ENCODE assay signal across 8 mouse cellular contexts in the genomic region with DNA sequence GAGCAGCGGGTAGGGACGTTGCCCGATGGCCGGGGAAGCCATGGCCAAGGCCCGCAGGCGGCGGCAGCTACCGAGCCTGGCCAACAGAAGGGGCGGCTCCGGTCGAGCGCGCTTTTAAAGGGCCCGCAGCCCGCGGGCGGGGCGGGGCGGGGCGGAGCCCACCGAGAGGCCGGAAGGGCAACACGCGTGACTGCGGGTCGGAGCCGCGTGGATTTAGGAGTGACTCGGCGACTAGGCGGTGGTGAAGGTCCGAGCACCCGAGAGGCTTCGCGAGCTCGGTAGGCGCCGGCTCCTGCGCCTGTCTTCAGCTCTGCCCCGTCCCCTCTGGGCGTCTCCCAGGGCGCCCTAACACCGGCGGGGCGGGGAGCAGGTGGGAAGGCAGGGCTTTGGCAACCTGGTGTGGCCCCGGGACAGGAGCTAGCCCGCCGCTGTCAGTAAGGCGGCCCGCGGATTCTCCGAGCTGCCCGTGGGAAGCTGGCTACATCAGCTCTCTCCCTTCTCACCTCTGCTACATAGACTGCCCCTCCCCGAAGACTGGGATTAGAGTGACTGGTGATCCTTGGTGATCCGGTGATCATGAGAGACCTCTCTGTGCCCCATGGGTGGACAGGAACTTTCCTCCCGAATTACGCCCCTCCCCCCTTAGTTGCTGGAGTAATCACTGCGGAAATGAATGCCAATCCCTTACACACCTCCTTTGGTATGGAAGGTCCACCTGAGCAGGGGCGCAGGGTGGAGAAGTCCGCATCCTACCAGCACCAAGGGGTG. TPM values are rescaled to one million over a fixed set of nuclear protein-coding genes. Genes with fewer than 3 reads are reported as not detected.
A peak's percentile ranks its signal among the peaks of the same experiment; 100 is the strongest.
DNase-seq lines count a peak whose midpoint lies in the region; ATAC-seq and TF ChIP-seq lines count a peak whose summit lies in the region.

A gene (minus strand): TSS at position 170 of the 768 bp plus-strand sequence.

- peak within 1 kb of the TSS; percentile 79 to 87 for H3K4me3 ChIP-seq in ES-E14 (ENCODE audit: insufficient read depth in 1 of 2, low read depth in 1 of 2, low read length in 2 of 2, poor library complexity in 1 of 2, severe bottlenecking in 1 of 2)
- peak within 1 kb of the TSS; percentile 60 for H3K4me3 ChIP-seq in cerebellum, adult 2 months (replicated peaks; ENCODE audit: insufficient read depth, low read depth, low read length)
- peak within 1 kb of the TSS; percentile 73 for H3K4me3 ChIP-seq in lung, embryonic 16.5 days (ENCODE audit: low read length)

- in situ Hi-C loops in ES-E14 (cut with MboI; ENCODE audit: low sequenced_read_pairs in 2 of 2, unreplicated experiment in 2 of 2) = no loop called here

- peak; percentile 28 for ATAC-seq in frontal cortex, adult (ENCODE audit: low TSS enrichment)
- ATAC-seq in hematopoietic stem cell, adult 5-6 weeks (replicated peaks in 1 of 2; ENCODE audit: insufficient read depth in 1 of 2, low FRiP score in 2 of 2, low TSS enrichment in 1 of 2, low read depth in 1 of 2, poor library complexity in 2 of 2, severe bottlenecking in 2 of 2) = peak in 1 of 2 experiments; percentile 44; a peak in 2 of 4 replicates
- ATAC-seq in lung, embryonic 16.5 days (ENCODE audit: low read depth) = peak; percentile 65

- TF ChIP-seq POLR2A in cerebellum, adult 2 months (IDR thresholded peaks at IDR 0.05; ENCODE audit: borderline replicate concordance, insufficient read depth, low read length) = peak; percentile 68

- no peak within 1 kb of the TSS for H3K27ac ChIP-seq in ES-E14 (ENCODE audit: insufficient read depth, low read depth, low read length, poor library complexity, severe bottlenecking)
- peak within 1 kb of the TSS; percentile 27 for H3K27ac ChIP-seq in cerebellum, adult 2 months (ENCODE audit: insufficient read depth, low read length)
- no peak within 1 kb of the TSS for H3K27ac ChIP-seq in lung, embryonic 16.5 days (ENCODE audit: low read length)

- no peaks in the 10 kb centered on the region for H3K36me3 ChIP-seq in ES-E14 (ENCODE audit: control insufficient read depth, insufficient read depth, low read length, poor library complexity, severe bottlenecking)
- no peaks in the 10 kb centered on the region for H3K36me3 ChIP-seq in lung, embryonic 16.5 days (ENCODE audit: control insufficient read depth, insufficient read depth, low read length)

- no peaks in the 10 kb centered on the region for H3K9me3 ChIP-seq in ES-E14 (ENCODE audit: control insufficient read depth, insufficient read depth, low read depth, low read length)
- no peaks in the 10 kb centered on the region for H3K9me3 ChIP-seq in lung, embryonic 16.5 days (ENCODE audit: control insufficient read depth, low read length)

- peak within 1 kb of the TSS; percentile 62 for H3K9ac ChIP-seq in ES-E14 (ENCODE audit: insufficient read depth, low read depth, low read length, poor library complexity, severe bottlenecking)
- peak within 1 kb of the TSS; percentile 75 for H3K9ac ChIP-seq in lung, embryonic 16.5 days (ENCODE audit: low read length)

- no peak for DNase-seq in ES-E14 (ENCODE audit: low read depth, low spot score)
- DNase-seq in cerebellum, adult 2 months = peak; percentile 84 to 89
- peak in 1 of 2 experiments; percentile 46 for DNase-seq in layer of hippocampus, adult 8-10 months (ENCODE audit: low spot score in 2 of 2)
- DNase-seq in ovary, adult 18-20 months (ENCODE audit: low spot score) = peak; percentile 63
- DNase-seq in thymus, postnatal 10 days (ENCODE audit: low spot score in 2 of 2) = peak; percentile 7 to 31

- H3K27me3 ChIP-seq in cerebellum, adult 2 months (ENCODE audit: control insufficient read depth, insufficient read depth, low read length) = no peaks in the 10 kb centered on the region
- peaks cover 13% of the 10 kb centered on the region; the same call in 1 of the 2 replicates for H3K27me3 ChIP-seq in lung, embryonic 16.5 days (ENCODE audit: control insufficient read depth, insufficient read depth, low read depth, low read length)

- TF ChIP-seq CTCF in cerebellum, adult 2 months (IDR thresholded peaks at IDR 0.05; ENCODE audit: borderline replicate concordance, insufficient read depth, low read depth, low read length) = no peak

- H3K4me2 ChIP-seq in lung, embryonic 16.5 days (ENCODE audit: low read depth, low read length) = peak within 1 kb of the TSS; percentile 96

- H3K4me1 ChIP-seq in ES-E14 (ENCODE audit: control insufficient read depth in 2 of 2, insufficient read depth in 2 of 2, low read length in 2 of 2, poor library complexity in 1 of 2) = no peaks in the 10 kb centered on the region
- peaks cover 3% of the 10 kb centered on the region; the same call in 1 of the 2 replicates for H3K4me1 ChIP-seq in cerebellum, adult 2 months (ENCODE audit: control insufficient read depth, insufficient read depth, low read length)
- H3K4me1 ChIP-seq in lung, embryonic 16.5 days (replicated peaks; ENCODE audit: control insufficient read depth, insufficient read depth, low read length) = peaks cover 39% of the 10 kb centered on the region

- 1% methylated on average over 58 of the region's 60 CpGs for WGBS in cerebellum, adult 2 months
- WGBS in lung, embryonic 16.5 days = 1% methylated on average over 38 of the region's 60 CpGs

TF ChIP-seq in ES-E14, 5 proteins besides CTCF, POLR2A, EP300 and RAD21:
- TF ChIP-seq HCFC1 (IDR thresholded peaks at IDR 0.05; ENCODE audit: borderline replicate concordance, insufficient read depth, low read length) (no peak), MAFK (IDR thresholded peaks at IDR 0.05; ENCODE audit: insufficient read depth, low read depth, low read length) (no peak), ZNF384 (IDR thresholded peaks at IDR 0.05; ENCODE audit: low read depth, low read length) (no peak), CHD2 (IDR thresholded peaks at IDR 0.05; ENCODE audit: low read depth, low read length) (no peak), ZC3H11A (IDR thresholded peaks at IDR 0.05; ENCODE audit: borderline replicate concordance, low read depth, low read length) (no peak)

RNA-seq across cellular contexts. Expression of the gene that starts here (rescaled TPM):
- total RNA-seq in ES-E14 (2012; rRNA removed) = 0.76 and 1.2 TPM in 2 replicates
- polyA plus RNA-seq in cerebellum, adult 2 months (2012; rRNA removed) = 18.3 and 20.9 TPM in 2 replicates
- total RNA-seq in hematopoietic stem cell, adult 5-6 weeks (2017) = 79.4 and 93.7 TPM in 2 replicates
- total RNA-seq in layer of hippocampus, adult 8-10 months (2022) = 10 to 100 TPM; 17.6 to 21.5 (median 18.6) TPM
- polyA plus RNA-seq in lung, embryonic 16.5 days (2015; fragmentation: Nextera tagmentation; extraction: Ambion mirVana) = 6.1 and 8.2 TPM in 2 replicates
